Mouse (Mus musculus) CD8-positive naive resting alpha-beta T cell, adult 2 months (primary cell): ENCODE data around the gene Ahrr.

Source experiments
- DNase-seq, 2 experiments: peaks; one replicate each; pipeline ENCODE4 v3.0.0; 2022; ENCODE audit warnings: low read depth in 2 of 2, low spot score in 2 of 2

Gene Ahrr

DNA sequence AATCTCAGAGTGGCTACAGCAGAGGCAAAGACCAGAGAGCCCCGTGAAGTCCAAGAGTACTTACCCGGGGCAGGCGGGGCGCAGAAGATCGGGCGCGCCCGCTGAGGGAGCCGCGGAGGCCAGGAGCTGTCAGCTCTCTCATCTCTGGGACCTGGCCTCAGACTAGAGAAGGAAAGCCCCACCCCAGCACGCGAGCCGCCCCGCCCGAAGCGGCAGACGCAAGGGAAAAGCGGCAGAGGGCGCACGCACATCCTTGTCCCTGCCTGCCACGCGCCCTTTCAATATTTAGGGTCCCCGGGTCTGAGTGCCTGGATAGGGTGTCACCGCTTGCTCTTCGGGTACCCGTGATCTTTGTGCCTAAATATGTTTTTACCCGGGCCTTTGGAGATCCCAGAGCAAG is at the start of gene Ahrr:
Ahrr (minus strand) TSS at position 165 of the 400 bp plus-strand sequence.
- no peak for DNase-seq

DNA sequence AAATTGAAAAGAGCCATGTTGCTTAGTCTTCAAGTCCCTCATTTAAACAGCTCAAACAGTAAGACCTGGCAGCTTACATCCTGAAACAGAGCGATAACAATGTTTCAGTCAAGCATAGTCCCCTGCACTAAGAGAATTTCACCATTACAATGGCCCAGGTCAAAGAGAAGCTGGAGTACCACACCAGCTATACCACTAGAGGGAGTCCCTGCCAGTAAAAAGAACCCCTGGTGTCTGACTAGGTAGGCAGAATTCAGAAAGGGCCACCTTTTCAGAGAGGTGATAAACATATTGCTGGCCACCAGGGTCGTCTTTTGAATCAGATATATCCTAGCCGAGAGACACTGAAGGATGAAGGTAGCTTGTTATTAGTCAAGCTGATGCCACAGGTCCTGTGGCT is 48.9 kb upstream of the Ahrr start:
- DNase-seq = peak; percentile 46 to 69

DNA sequence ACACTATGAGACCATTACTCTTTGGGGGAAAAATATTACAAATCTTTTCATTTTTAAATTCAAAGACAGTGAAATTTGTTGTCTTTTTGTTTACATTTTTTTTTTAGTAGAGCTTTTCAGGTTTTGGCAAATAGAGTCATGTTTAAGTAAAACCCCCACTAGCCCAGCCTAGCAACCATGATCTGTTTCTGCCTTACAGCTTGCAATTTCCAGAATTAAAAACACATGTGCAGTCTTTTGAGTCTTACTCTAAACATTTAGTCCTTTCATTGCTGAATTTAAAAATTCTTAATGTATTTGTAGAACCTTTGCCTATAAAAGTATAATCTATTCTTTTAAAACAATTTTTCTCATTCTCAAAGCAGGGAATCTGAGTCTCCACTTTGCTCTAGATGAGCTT is 37.2 kb upstream of the Ahrr start:
- no peak for DNase-seq

DNA sequence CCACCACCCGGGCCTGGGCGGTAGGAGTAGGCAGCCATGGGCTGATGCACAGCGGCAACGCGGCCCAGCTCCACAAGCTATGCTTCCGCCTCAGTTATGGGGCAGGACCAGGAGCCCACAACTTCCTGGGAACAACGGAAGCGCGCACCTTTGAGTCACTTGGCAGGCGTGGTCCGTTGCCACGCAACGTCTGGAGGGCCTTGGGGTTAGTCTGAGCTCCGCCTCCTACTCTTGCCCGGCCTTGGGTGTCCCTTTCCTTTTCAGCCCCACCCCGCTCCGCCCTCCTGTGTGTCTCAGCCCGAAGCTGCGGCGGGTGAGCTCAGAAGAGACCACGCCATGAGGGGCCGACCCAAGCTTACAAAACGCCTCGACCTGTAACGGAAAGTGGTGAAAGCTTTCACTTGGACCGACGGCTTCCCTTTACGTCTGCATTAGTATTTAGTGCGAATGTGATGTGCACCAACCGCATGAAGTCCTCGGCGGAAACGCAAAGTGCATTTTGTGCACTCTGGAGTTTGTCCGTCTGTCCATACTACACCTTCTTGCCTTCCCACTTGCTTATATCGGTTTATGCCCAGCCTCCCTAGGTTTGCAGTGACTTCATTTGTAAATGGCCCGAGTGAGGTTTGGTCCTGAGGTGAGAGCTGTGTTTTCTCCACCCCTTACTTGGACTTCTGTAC is 25.2 kb upstream of the Ahrr start, which contains the start of gene Pdcd6:
Pdcd6 (minus strand) TSS at position 411 of the 680 bp plus-strand sequence.
- peak; percentile 89 for DNase-seq

DNA sequence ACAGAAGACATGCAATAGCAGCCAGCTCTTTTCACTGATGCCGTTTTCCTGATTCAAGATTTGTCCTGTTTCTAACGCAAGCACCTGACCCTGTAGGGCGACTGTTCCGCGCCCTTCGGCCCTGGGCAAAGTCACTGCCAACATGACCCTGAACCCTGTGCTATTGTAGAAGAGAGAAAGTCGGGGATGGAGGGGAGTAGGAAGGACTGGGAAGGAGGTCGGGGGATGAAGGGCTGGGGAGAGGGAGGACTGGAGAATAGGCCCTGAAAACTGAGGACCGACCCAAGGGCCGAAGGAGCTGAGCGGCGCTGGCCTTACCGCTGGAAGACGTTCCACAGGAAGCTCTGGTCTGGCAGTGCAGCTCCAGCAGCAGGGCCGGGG is 24.6 kb upstream of the Ahrr start:
- peak in 1 of 2 experiments; percentile 1 for DNase-seq

DNA sequence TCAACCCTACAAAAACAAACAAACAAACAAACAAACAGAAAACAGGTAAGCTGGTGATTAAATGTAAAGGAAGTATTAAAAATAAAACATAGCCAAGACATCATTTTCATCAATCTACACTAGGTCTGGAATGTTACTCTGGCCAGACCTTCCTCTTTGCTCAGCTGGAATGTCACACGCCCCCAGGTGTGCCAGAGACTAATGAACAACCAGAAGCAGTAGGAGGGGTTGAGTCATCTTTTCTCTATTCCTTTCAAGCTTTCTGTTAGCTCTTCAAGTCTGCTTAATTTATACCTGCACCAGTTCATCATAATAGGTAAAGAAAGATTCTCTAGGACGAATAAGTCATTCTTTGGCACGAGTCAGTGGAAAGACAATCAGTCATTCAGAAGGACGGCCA is 24.3 kb upstream of the Ahrr start:
- DNase-seq = no peak

DNA sequence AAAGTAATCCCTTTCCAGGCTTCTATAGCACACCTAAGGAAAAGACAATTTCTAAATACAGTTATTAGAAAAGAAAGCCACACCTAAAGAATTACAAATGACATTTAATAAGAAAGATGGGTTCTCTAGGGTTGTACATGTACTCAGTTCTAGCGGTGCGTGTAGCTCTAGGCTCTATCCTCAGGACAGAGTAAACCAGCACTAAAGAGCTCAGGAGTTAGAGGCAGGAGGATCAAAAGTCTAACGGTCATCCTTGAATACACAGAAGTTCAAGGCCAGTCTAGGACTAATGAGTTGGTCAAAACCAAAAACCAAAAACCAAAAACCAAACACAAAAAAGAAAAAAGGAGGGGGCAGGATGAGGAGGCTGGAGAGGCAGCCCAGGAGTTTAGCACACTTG is 22.5 kb upstream of the Ahrr start:
- DNase-seq = no peak

DNA sequence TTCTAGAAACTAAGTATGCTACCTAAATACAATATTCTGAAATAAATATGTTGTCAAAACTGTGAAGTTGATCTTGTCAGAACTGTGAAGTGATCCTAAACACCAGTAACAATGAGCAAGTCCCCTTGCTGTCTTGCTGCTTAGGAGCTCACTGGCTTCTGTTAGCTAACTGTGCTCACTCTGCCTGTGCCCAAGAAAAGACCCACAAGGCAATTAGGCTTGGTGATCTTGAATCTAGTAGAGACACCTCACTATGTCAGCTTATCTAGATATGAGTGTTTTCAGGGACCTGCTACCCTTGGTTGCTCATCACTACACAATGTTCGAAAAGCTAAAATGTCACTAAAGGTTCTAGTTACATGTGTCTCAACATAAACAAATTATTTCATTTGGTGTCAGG is 13.6 kb upstream of the Ahrr start:
- DNase-seq = no peak

DNA sequence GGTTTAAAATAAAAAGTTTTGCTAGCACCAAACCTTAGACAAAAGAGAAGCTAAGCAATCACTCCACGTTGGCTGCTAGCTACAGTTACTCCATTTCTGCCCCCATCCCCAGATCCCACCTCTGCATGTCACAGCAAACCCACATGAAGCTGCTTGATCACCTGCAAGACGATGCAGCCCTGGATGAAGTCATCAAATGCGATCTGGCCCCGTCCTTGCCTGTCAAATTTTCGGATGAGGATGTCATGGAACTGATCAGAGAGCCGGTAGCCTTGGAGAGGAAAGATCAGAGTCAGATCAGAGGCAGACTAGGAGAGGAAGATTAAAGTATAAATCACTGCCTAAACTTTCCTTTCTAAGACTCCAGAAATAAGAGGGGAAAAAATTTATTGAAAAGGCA is 13.2 kb upstream of the Ahrr start:
- DNase-seq = no peak

DNA sequence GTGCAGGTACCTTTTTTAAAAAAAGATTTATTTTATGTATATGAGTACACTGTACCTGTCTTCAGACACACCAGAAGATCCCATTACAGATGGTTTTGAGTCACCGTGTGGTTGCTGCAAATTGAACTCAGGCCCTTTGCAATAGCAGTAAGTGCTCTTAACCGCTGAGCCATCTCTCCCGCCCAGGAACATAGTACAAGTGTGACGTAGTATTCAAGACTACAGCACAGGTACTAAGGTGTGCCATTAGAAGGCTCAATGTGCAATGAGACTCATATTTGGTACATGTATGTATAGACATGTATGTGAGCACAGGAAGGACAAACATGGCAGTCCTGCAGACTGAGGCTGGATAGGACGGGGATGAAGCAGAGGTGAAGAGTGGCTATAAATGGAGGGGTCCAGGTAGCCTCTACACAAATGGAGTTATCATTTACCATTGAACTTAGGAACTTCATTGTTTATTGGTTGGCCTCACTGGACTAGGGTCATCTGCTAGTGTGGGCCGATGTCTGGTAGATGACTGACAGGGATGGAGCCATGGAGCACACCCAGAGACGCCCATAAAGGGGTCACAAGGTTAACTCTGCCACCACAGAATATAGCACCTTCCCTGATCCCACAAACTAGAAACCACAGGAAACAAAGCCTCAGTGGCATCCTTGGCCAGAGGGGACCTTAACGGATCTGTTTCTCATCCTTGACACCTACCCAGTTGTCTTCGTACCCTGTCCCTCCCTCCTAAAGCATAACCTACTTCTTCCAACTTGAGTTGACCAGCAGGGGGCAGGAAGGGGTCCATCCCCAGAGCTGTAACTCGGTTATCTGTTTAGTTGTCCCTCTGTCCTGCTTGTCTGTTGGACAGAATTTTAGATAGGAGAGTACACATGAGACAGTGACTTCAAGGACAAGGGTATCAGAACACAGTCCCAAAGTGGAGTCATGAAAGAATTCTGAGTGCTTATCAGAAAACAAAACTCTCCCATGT is 10.2 kb upstream of the Ahrr start:
- DNase-seq = no peak

DNA sequence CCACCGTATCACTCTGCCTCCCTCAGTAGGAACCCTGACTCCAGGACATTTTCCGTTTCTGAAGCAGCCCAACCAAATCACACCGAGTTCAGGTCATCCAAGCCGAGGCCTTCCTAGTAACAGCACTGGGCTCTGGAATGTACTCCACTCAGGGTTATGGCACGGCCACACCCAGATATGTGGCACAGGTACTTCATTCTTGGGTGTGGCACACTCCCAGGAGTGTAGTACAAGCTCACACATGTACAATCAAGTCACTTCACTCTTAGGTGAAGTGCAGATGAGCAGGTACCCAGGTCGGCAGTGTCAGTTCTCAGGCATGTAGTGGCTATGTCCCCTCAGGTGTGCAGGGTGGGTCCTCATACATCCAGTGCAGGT is 9.5 kb upstream of the Ahrr start:
- no peak for DNase-seq

DNA sequence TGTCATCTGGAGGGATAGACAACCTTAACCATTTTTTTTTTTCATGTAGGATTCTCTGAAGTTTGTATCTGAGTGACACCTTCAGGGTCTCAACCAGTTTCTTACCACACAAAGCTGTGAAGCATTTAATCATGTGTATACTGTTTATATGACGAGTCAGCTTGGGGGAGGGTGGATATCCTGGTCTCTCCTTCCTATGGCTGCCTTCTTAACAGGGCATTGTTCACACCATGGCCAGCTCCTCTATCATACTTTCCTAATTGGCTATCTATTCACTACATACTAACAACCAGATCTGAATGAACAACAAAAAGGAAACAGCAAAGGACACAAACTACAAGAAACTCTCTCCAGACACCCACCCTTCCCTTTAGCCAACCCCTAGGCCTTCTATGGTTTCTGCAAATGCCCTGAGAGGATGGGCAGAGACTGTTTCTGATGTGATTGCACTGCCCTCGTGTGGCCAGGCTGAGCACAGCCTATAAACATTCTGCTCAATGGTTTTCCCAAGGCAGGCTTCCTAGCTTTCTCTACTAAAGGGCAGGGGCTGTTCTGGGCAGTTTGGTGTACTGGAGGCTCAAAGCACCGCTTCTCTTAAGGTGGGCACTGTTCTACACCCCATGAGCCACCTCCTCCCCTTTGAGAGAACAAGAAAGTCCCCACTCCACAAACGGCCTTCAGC is 8.9 kb upstream of the Ahrr start:
- DNase-seq = peak in 1 of 2 experiments; percentile 30

DNA sequence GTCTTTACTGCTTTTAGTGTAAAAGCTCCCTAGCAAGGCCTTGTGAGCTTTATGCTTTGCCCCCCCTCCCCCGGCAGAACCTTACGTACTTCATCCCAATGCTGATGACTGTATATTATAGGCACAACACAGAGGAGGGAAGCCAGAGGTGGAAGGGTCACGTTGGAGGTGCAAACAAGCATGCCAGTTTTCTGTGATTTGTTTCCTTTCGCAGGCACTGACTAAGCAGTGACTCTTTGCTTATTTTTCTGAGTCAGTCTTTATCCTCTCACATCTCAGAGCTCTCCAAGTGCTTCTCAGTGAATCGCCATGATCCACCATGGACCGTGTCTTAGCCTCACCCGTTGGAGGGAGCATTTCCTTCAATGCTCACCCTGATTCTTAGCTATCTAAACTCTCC is 4.2 kb upstream of the Ahrr start:
- DNase-seq = no peak

DNA sequence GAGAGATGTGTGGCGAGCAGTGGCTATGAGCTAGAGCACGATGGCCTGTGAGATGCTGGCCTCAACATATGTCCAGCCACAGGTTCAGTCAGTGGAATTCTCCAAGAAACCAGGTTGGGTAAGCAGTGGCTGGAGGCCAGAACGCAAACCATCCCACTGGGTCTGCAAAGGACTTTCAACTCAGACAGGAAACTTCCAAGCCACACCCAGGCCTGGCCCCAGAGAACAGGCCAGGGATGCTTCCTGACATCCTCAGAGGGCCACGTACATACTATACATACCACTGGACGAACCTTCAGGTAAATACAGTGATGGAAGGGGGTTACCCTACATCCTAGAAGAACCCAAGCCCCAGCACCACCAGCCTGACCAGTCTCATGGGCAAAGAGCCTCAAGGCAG is 2.5 kb downstream of the Ahrr start:
- DNase-seq = no peak

DNA sequence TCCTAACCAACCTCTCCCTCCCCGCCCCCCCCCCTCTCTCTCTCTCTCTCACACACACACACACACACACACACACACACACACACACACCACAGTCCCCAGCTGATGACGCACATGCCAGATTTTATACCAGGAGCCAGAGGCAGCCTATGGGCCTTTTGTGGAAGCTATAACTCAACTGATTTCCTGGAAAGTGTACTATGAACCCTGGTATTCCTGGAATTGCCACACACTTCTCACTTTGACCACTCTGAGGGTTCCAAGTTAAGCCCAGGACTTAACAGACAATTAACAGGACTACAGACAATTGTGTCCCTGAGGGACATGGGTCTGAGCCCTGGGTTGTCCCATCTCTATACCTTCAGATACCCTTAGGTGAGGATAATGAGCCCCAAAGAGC is 9.8 kb downstream of the Ahrr start:
- no peak for DNase-seq

DNA sequence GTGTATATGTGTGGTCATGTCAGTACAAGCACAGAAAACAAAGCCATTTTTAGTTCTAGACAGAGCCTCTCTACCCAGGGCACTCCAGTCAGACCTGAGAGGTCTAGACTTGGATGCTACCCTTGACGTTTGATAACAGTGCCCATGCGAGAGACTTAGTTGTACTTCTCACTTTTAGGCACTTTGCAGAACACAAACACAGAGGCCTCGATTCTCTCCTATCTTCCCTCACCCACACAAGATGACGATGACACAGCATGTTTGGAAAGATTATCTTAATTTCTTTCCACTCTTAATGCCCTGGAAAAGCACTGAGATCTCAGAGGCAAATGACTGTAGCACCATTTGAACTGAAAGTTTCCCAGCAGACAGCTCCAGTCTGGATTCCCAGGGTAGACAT is 16.4 kb downstream of the Ahrr start:
- no peak for DNase-seq

DNA sequence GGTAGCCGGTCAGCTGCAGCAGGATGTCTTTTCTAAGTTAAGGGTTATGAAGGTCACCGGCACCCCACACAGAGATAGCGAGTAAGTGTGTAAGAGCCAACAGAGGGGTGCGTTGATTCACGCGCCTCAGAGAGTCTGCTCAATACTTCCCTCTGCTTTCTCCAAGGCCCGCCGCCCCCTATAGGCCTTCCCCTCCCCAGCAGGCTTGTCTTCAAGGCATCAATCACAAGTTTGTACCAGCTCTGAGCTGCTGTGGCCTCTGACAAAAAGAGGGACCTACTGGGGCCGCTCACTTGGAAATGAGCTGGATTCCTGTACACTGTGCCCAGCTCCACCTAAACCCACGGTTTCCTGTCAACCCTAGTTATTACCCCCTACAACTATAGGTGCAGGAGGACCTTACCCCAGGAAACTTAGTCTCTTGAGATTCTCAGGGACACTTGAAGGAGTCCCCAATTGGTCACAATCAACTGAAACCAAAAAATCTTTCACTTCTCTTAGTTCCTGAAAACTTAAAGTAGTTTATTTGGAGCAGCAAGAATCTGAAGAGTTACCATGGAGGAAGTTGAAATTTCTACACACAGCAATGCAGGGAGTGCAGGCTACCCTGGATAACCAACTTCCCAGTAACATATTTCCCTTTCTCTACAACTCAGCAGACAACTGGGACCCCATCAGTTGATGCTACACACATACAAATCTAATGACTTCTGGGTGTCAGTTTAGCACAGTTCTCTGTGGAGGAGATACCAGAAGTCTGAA is 31.7 kb downstream of the Ahrr start:
- peak; percentile 32 to 51 for DNase-seq

DNA sequence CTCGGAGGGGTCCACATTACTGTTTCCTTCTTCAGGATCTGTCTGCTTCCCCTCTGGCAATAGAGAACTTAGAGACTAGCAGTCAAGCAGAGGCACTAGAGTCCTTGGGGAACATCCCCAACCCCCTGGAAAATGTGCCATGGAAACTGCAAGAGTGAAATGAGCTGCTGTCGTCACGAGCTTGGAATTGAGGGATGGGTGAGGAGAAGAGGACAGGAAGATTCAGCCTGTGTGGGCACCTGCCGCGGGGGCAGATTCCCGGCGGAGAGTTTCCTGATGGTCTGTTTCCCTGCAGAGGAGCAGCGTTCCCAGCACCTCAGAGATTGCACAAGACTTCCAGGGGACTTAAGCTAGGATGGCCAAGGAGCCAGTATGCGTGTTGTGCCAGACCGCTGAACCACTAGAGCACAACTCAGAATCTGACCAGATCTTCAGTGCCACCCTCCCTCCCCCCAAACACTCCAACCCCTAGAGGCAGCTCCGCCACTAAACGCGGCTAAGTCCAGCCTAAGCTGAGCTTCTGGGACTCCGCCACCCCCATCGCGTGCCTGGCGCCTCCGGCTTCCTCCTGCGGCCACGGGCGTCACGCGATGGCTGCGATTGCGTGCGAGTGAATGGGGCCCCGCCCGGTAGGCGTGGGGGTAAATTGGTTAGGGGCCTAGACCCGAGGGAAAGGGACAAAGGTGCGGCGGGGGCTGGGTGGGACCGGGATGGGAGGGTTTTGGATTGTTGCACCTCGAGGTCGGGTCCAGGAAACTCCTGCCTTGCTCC is 32.5 kb downstream of the Ahrr start:
- DNase-seq = peak in 1 of 2 experiments; percentile 15

DNA sequence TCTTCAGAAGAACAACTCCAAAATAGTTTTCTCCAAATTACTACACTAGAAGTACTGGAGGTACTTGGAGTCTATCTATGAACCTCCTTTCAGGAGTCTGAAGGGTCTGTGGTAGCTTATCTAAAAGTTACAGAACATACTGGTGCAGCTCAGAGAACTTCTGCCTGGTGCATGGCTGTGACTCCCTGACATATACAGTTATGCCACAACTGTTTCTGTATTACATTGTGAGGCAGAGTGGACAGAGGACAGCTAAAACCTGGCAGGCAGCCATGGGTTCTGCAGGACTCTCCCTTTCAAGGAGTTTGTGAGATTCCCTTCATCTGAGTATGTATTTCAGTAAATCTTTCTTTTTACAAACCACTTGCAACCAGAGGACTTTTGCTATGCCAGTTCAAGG is 45.6 kb downstream of the Ahrr start:
- DNase-seq = no peak

DNA sequence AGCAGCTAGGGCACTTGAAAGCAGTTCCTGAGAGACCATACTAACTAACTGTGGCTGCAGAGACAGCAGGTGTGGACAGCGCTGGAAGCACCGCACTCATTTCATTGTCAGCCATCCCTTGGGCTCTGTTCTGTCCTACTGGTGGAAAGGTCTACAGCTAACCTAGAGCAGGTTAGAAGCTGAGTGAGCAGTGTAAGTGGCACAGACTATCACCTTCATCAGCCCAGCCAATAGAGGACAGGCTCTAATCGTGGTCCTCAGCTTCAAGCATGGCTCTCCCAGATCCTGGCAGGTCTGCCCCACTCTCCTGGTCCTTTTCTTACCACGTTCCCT is 46.3 kb downstream of the Ahrr start:
- no peak for DNase-seq
